Mouse (Mus musculus): Measurements from ENCODE around the gene Hoxc8.

Hoxc8 gene

DNA sequence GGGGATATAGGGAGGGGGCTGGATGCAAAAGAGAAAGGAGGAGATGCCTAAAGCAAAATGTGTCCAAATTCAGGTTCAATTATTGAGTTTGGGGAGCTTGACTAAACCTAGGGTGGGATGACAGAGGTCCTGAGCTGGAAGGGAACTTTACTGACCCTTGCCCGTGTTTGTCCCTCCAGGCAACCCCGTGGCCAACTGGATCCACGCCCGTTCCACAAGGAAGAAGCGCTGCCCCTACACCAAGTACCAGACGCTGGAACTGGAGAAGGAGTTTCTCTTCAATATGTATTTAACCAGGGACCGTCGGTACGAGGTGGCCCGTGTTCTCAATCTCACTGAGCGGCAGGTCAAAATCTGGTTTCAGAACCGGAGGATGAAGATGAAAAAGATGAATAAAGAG is 6.7 kb upstream of the Hoxc8 start:
- DNase-seq, result no peak

DNA sequence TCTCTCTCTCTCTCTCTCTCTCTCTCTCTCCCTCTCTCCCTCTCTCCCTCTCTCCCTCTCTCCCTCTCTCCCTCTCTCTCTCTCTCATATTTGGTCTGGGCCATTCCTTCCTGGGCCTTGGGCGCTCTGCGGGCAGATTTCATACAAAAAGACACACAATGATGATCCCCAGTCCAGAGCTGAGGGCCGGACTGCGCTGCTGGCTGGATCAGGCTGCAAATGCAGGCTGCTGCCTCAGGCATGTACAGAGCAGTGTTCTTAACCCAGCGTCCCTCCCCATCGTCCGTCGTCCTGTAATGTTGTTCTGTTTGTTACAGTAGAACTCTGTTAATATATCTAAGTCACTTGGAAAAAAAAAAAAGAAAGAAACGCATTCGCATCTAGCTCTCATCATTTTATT is 5.9 kb upstream of the Hoxc8 start:
- DNase-seq, result no peak

DNA sequence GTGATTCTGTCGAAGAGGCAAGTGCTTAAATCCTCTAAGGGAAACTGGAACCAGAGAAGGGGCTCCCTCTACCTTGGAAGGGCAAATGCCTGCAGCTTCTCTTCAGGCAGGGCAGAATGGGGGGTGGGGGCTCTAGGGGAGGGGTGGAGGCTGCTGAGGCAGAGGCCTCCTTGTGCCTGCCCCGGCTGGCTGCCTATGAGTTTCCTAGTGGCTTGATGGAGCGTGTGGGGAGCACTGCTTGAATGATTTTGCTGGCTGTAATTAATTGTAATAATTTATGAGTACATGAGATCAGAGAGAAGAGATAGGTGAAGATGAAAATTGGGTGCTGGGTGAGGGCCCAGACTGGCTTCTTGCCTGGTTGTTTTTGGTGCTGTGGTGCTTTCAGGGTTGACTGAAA is 5.5 kb upstream of the Hoxc8 start:
- DNase-seq, result no peak

DNA sequence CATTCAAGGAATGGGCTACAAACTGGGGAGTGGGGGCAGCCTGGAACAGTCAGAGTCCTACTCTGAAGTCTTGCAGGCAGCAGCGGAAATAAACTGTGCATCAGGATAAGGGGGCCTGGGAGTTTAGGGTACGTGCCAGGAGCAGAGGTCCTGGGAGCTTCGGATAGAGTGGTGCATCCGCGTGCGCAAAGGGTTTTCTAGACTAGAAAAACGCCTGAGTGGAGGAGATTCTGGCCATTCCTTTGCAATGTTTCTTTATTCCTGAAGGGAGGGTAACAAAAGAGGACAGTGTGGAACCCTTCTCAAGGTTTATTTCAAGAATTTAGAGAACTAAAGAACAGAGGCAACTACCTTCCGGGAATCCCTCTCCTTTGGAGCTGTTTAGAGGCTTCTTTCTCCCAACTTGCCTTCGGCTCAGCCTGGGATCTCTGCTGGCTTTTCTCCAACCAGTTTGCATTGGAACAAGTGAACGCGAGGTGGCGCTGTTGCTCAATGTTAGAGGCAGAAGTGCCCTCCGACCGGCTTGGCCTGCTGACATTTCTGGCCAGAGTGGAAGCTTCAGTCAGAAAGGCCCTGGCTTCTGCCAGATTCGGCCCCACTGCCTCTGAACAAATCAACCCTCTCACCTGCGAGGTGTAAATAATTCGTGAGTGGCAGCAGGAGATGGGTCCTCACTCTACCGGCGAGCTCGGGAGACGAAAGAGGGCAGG is 3.1 kb upstream of the Hoxc8 start:
- DNase-seq, result peak; percentile 82

DNA sequence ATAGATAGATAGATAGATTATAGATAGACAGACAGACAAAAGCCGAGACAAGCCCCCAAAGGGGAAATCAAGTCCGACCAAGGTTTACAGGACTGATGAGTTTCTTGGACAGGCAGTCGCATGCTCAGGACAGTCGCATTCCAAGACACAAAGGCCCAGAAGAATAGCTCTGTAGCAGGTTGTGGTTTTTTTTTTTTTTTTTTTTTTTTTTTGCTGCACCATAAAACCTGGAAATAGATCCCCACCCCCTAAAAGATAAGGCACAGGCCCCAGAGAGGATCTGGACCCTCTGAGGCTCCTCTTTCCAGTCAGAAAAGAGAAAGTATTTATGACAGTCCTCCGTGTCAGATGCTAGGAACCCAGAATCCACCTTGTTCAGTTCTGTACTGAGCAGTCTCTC is 2.3 kb upstream of the Hoxc8 start:
- no peak for DNase-seq

DNA sequence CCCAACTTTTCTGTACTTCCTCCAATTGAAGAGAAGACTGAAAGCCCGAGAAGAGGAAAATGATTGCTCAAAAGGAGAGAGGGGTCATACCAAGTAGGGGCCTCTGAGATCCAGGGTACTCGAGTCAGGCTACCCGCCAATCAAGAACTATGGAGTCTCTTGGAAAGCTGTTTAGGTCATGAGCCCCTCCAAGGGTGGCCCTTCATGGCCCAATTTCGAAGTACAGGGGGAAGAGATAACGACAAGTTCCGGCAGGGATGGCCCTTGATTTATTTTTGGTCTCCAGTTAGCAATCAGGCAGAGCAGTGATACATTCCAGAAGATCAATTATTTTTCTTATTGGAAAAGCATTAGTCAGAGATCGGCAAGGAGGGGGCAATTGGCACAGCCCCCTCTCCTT is 1.4 kb downstream of the Hoxc8 start:
- no peak for DNase-seq

DNA sequence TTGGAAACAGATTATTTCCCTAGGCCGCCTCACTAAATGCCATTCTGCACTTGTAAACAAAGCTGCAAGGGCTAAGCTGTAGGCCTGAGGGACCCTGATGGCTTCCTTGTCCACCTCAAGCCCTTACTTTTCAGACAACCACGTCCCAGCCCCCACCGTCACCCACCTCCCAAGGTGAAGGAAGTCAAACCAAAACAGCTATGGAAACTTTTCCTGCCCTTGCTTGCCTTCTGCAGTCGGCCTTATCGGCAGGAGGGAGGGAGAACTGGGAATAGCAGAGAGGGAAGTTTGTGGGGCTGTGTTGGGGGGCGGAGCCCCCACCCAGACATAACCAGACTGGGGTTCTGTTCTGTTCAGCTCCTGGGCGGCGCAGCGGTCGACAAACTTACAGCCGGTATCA is 1.8 kb downstream of the Hoxc8 start:
- DNase-seq, result no peak

DNA sequence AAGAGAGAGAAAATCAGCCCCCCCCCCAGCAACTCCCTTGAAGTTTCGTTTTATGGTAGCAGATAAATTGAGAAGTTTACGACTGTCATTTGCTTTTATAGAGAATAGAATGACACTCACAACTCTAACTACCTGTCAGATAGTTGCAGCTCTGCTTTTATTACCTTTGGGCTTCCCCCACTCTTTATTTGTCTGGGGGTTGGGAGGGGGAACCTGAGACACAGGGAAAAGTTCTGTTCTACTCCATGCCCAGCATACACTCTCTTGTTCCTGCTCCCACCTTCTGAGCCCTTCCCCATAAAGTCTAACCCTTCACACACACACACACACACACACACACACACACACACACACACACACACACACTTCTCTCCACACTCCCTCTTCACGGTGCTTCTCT is 2.5 kb downstream of the Hoxc8 start:
- no peak for DNase-seq

DNA sequence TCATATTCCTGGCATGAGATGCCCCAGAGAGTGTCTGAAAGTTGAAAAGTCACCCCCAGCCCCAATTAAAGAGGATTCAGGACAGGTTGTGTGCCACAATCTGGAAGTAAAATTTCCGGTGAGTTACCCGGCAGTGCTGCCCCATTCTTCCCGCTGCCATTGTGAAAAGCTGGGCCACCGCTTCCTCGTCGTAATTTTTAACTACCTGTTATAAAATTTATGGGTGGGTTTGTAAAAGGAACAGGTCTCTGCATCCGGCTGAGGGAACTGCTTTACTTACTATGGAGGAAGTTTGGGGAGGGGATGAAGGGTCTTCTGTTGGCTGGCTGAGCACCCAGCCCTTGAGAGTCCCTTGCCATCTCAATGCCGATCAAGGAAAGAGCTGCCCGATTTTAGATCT is 6.1 kb downstream of the Hoxc8 start:
- DNase-seq, result no peak

DNA sequence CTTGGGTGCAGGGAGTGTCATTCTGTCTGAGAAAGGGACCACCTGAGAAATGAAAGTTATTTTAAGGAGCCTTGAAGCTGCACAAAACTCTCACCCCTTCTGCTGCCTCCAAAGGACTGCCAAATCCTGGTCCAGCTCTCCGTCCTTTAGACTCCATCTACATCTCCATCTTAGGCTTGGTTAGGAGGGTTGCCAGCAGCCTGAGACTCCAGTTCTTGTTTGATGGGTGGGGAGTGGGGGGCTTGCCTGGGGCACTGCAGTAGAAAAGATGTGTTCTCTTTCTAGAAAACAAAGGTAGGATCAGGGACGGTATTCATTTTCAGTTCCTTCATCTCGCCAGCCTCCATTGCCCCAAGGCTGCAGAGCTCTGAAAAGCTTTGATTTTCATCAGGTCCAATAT is 7.0 kb downstream of the Hoxc8 start:
- no peak for DNase-seq

DNA sequence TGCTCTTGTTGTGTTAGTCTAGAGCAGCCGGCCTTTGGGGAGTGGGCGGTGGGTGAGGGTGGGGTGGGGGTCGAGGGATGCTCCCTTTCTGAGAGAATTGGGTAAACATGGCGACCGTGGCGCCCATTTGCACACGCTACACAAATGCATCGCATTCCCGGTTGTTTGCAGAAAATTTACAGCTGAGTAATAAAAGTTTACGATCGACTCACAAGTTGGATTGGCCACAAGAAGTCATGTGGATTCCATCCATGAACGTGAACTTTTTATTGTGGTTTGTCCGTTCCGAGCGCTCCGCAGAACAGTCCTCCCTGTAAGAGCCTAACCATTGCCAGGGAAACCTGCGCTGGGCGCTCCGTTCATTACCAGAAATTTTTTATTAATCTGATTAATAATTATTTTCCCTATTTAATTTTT is 7.5 kb downstream of the Hoxc8 start, which contains the start of gene Hoxc6:
Gene Hoxc6, plus strand, starts transcription at position 319 of the 417 bp plus-strand sequence.
- no peak for DNase-seq

DNA sequence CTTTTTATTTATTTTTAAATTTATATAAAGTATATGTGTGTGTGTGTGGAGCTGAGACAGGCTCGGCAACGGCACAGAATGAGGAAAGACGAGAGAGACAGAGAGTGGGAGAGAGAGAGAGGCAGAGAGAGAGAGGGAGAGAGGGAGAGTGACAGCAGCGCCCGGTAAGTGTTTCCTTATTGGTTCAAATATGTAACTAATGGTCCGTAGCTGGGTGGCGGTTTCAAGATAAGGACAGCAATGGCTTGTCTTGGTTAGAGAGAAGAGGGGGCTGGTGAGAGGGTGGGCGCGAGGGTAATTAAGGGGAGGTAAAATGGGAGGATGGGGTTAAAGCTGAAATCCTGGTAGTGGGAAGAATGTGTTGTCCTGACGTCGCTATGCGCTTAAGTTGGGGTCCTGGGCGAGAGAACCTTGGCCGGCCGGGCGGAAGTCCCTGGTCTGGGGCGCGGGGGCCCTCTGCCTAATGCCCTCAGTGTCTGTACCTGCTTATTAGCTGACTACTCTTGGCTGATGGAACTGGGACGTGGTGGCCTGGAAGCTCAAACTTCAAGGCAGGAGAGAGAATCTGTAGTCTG is 8.3 kb downstream of the Hoxc8 start:
- DNase-seq, result no peak

DNA sequence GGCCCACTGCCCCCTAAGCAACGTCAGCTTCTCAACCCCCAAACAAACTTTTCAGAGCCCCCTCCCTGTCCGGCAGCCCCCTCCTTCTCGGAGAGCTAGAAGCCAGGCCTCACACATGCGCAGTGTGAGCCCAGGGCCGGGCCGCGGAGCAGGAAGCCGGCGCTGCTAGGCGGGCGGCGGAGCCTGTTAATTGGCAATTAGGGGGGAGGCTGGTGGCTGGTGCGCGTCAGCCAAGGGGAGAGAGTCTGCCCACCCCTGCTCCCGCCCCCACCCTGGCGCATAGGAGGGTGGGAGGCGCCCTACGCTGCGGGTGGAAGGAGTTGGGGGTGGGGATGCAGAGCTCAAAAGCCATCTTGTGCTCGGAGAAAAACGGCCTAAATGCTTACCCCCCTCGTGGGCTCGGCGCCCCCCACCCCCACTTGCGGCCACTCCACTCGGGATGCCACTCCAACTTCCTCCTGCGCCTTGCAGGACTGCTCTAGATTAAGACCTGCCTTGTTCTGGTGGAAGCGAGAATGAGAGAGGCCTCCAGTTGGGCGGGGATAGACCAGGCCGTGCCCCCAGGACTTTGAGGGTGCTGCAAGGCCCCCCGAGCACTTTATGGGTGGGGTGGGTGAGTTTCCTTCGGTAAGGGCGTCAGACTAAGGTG is 8.9 kb downstream of the Hoxc8 start:
- peak; percentile 21 for DNase-seq

DNA sequence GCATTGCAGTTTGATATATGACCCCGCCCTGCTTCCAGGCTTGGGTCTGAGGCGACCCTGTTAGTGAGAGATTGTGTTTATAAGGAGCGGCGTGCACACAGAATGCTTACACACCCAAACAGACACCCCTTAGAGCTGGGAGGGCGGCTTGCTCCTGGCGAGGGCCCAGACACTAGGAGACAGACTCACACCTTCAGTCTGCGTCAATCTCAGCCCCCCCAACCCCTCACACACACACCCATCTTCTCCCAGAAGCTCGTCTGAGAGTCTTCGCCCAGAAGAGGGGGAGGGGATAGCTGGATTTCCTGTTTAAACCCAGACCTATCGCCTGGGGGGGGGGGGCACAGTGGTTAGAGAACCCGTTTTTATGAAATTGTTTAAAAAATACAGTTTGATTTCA is 9.5 kb downstream of the Hoxc8 start:
- DNase-seq, result no peak

DNA sequence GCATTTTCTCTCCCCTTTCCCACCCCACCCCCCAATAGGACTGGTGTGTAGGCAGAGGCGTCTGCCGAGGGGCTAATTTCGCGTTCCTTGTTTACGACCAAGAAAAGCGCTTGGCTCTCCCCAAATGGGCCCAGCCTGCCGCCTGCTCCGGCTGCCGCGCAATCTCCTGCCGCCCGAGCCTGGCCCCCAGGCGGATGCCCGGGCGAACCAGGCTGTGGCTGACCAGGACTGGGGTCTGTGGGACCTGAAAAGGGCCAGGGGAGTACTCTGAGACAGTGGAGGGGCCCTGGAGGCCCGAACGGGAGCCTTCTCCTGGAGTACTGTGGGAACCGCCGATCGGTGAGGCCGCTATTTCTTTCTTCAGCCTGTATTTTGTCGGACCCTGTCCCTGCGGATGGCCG is 10.1 kb downstream of the Hoxc8 start:
- no peak for DNase-seq

DNA sequence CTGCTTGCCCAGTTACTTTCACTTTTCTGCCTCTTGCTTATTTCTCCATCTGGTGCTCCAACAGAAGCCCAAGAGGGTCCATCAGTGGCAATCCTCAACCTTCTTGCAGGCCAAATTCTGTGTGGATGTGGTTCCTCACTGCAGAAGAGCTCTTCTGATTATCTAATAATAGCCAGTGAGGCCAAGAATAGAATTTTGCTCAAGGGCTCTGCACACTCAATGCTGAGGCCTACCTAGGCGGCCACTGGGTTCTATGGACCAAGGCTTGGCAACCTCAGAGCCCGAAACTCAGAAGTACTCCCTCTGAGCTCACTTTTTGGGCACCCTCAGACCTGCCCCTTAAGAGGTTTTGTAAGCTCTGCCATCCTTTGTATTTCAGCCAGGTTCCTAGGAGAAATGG is 11.0 kb downstream of the Hoxc8 start:
- no peak for DNase-seq

DNA sequence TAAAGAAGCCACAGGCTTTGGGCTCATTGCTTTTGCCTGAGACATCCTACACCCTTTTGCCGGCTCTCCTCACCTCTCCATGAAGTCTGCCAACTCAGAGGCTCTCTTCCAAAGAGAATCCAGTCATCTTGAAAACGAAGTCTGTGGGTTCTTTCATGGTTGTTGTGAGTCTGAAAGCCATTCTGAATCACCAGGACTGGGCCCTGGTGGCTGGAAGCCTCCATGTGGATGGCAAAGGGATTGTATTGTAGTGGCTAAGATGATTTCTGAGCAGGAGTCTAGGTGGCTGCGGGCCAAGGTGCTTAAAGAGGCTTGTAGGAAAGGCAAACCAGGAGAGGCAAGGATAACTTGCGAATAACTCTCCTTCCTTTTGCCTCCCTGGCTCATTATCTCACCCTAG is 11.7 kb downstream of the Hoxc8 start:
- no peak for DNase-seq

DNA sequence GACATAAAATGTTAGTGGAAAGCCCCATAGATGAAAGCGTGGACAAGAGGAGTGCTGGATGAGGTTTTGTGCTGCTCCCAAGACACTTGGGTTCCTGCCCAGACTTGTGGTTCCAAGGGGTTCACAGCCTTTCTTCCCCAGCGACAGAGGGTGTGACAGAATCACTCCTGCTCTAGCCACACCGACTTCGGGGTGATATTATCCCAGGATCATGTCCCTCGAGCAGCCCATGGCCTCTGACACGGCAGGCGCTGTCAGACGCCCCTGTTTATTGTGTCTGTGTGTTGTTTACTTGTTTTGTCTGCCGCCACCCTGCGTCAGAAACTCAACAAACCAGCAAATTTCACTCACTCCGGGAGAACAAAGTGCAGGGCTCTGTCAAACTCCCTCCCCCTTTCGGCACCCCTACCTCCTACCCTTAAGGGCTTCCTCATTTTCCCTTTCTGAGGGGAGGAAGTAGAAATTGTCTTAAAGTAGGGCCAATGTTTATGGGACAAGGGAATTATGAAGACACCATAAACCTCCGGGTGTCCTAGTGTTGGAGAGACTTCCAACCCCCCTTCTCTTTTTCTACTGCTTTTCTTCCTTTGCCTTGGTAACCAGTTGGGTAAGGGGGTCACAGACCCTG is 12.5 kb downstream of the Hoxc8 start:
- DNase-seq, result no peak

DNA sequence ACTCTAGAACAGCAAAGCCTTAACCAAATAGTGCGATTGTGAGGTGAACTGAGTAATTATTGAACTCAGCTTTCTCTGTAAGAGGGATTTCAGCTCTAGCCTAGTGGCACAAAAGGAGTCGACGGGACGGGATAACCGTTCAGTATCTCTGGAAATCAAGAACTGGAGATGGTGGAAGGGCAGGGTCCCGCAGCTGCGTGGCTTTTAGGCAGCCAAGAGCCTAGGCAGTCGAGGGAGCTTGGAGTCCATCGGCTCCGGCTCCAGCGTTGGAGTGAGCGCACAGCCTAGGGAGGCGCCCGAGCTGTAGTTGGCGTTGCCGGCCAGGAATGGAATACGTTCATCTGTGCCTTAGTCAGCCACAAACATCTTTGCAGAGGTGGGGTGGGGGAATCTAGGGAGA is 14.9 kb downstream of the Hoxc8 start:
- DNase-seq, result no peak

DNA sequence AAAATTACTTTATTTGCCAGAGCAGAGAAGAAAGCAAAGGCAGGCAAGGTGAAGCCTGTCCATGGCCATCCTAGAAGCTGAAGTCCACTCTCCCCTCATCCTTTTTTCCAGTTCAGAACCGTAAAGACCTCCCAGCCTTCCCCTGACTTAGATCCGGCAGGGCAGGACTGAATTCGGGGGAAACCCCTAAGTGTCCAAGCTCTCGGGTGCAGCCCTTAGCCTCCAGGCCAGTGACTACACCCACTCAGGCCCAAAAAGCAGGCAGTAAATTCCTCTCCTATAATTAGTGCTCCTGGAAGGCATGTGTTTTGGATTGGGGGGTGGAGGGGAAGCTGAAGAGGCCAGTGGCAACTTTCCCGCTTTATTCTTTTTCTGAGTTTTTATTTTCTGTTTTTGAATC is 15.4 kb downstream of the Hoxc8 start:
- DNase-seq, result no peak

DNA sequence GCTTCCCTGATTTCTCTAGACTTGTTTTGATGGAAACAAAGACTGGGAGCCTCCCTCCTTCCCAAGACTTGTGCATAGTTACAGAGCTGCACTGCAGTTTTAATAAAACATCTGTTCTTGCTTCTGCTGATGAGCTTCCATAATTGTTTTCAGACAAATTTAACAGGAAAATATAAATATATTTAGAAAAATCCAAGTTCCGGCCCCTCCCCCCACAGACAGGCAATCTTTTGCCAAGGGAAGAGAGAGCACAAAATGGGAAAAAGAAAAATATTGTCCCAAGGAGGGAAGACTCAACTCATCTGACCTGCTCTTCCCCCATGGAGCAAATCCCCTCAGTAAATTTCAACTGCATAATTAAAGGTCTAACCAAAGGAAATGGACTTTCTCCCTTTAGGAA is 15.9 kb downstream of the Hoxc8 start:
- DNase-seq, result no peak

DNA sequence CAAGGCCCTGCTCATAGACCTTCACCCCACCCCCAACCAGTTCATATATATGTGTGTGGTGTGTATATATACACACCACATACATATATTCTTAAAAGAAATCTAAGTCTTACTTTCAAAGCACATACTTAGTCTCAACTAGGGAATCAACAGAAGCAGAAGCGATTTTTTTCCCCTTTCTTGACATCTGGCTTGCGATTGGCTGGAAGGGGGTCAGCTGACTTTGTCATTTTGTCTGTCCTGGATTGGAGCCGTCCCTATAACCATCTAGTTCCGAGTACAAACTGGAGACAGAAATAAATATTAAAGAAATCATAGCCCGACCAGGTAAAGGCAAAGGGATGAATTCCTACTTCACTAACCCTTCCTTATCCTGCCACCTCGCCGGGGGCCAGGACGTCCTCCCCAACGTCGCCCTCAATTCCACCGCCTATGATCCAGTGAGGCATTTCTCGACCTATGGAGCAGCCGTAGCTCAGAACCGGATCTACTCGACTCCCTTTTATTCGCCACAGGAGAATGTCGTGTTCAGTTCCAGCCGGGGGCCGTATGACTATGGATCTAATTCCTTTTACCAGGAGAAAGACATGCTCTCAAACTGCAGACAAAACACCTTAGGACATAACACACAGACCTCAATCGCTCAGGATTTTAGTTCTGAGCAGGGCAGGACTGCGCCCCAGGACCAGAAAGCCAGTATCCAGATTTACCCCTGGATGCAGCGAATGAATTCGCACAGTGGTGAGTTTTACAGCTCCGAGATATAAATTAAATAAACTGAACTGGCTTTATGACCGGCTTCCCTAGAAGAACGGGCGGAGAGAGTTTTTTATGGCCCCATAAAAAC is 19.1 kb downstream of the Hoxc8 start:
- no peak for DNase-seq

Data from cerebellum, adult 9-11 months (tissue).